Mouse (Mus musculus) heart, embryonic 11.5 days (tissue): ENCODE measurements at regions not wholly inside any gene's neighbourhood (a gene's known extent, or its start where the extent isn't known, plus 50 kb on each side); places are given as distances from the start of the nearest gene placed in this dataset.

ENCODE experiments used
- ATAC-seq: fragments of 200-750 bp; cut with Nextera tagmentation; replicated peaks from 2 replicates; pipeline ENCODE4 v1.8.0; 2017; ENCODE audit warnings: moderate library complexity; ENCODE audit not compliant: insufficient number of reproducible peaks, low FRiP score, low TSS enrichment
- H3K27ac ChIP-seq: fragments of 300-500 bp; sonication (generic); 2 replicates; pipeline ENCODE4 v1.5.1; 2014; ENCODE audit warnings: mild to moderate bottlenecking, low read depth, low read length
- H3K27me3 ChIP-seq: fragments of 300-500 bp; sonication (generic); 2 replicates; pipeline ENCODE4 v1.6.1; 2014; ENCODE audit warnings: mild to moderate bottlenecking, low read length, mixed read lengths; ENCODE audit not compliant: control insufficient read depth, insufficient read depth
- H3K36me3 ChIP-seq: fragments of 300-500 bp; sonication (generic); 2 replicates; pipeline ENCODE4 v1.6.1; 2014; ENCODE audit warnings: mild to moderate bottlenecking, low read length, moderate library complexity, mixed read lengths; ENCODE audit not compliant: control insufficient read depth, insufficient read depth
- H3K4me1 ChIP-seq: fragments of 300-500 bp; sonication (generic); 2 replicates; pipeline ENCODE4 v1.6.1; 2014; ENCODE audit warnings: low read length; ENCODE audit not compliant: control insufficient read depth, insufficient read depth
- H3K4me2 ChIP-seq: fragments of 300-500 bp; sonication (generic); 2 replicates; pipeline ENCODE4 v1.6.1; 2014; ENCODE audit warnings: mild to moderate bottlenecking, moderate library complexity
- H3K4me3 ChIP-seq: fragments of 300-500 bp; sonication (generic); 2 replicates; pipeline ENCODE4 v1.5.1; 2014; ENCODE audit warnings: low read depth, low read length
- H3K9ac ChIP-seq: fragments of 300-500 bp; sonication (generic); 2 replicates; pipeline ENCODE4 v1.6.1; 2014; ENCODE audit warnings: mild to moderate bottlenecking, low read depth, low read length, moderate library complexity
- H3K9me3 ChIP-seq: fragments of 300-500 bp; sonication (generic); replicated peaks from 2 replicates; pipeline ENCODE4 v1.6.1; 2016; ENCODE audit warnings: low read length; ENCODE audit not compliant: control insufficient read depth
- WGBS: fragments of 180-500 bp; shearing (Covaris S2); extraction: QIAGEN DNeasy Blood & Tissue Kit; methylation state at CpG from one replicate; pipeline ENCODE4 v1.1.7; 2014; ENCODE audit not compliant: insufficient replicate concordance; 5-methylcytosine and 5-hydroxymethylcytosine counted together

GRCm38 (mm10) chr19:15431798-15432197, 515.3 kb downstream of the Psat1 start:
- WGBS, result 85% methylated on average over 5 of the region's 5 CpGs
- H3K27me3 ChIP-seq, result no peaks in the 10 kb centered on the region
- H3K9ac ChIP-seq, result no peak overlapping the region
- H3K4me1 ChIP-seq, result no peaks in the 10 kb centered on the region
- no peak for ATAC-seq
- no peak overlapping the region for H3K4me2 ChIP-seq
- no peak overlapping the region for H3K27ac ChIP-seq
- H3K4me3 ChIP-seq, result no peak overlapping the region
- no peaks in the 10 kb centered on the region for H3K36me3 ChIP-seq
- no peaks in the 10 kb centered on the region for H3K9me3 ChIP-seq

DNA sequence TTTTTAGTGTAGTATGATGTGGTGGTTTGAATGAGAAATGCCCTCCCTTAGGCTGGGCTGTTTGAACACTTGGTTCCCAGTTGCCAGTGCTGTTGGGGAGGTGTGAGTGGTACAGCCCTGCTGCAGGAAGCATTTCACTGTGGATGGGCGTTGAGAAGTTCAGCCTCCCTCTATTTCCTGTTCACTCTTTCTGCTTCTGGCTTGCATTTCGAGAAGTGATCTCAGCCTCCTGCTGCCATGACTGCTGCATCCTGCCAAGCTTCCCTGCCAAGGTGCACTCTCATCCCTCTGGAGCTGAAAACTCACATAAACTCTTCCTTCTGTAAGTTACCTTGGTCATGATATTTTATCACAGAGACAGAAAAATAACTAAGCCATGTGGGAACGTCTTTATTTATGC, 525.8 kb downstream of the Psat1 start:
- ATAC-seq, result no peak
- Histone ChIP-seq H3K4me2 (no peak overlapping the region), H3K9me3 (no peaks in the 10 kb centered on the region), H3K36me3 (no peaks in the 10 kb centered on the region), H3K27me3 (no peaks in the 10 kb centered on the region), H3K27ac (no peak overlapping the region), H3K4me1 (no peaks in the 10 kb centered on the region), H3K9ac (no peak overlapping the region), H3K4me3 (no peak overlapping the region)
- 49% methylated on average over 3 of the region's 3 CpGs for WGBS

GRCm38 (mm10) chr19:15398624-15399023, 548.5 kb downstream of the Psat1 start:
- WGBS, result 64% methylated on average over 3 of the region's 3 CpGs
- no peak for ATAC-seq
- Histone ChIP-seq H3K36me3 (no peaks in the 10 kb centered on the region), H3K9ac (no peak overlapping the region), H3K4me1 (no peaks in the 10 kb centered on the region), H3K27ac (no peak overlapping the region), H3K4me2 (no peak overlapping the region), H3K4me3 (no peak overlapping the region), H3K9me3 (no peaks in the 10 kb centered on the region), H3K27me3 (no peaks in the 10 kb centered on the region)

DNA sequence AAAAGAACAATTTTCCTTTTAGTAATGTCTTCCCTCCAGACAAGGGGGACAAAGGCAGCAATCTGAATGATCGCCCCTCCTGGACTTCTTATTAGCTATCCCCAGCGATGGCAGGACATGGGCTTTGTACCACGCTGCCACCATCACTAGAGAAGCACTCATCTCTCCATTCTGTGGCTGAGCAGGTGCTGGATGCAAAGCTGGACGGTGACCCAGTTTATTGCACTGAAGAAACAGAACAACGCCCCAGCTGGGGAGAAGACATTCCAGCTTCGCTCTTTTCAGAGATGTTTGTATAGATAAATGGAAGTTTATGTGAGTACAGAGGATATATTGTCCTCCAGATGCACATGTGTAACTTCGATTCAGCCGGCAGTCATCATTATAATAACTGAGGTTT, 575.5 kb downstream of the Psat1 start:
- H3K27ac ChIP-seq, result no peak overlapping the region
- H3K36me3 ChIP-seq, result no peaks in the 10 kb centered on the region
- no peaks in the 10 kb centered on the region for H3K27me3 ChIP-seq
- 79% methylated on average over 8 of the region's 8 CpGs for WGBS
- no peak overlapping the region for H3K4me2 ChIP-seq
- H3K9ac ChIP-seq, result no peak overlapping the region
- ATAC-seq, result no peak
- H3K4me1 ChIP-seq, result no peaks in the 10 kb centered on the region
- H3K4me3 ChIP-seq, result no peak overlapping the region
- H3K9me3 ChIP-seq, result no peaks in the 10 kb centered on the region

DNA sequence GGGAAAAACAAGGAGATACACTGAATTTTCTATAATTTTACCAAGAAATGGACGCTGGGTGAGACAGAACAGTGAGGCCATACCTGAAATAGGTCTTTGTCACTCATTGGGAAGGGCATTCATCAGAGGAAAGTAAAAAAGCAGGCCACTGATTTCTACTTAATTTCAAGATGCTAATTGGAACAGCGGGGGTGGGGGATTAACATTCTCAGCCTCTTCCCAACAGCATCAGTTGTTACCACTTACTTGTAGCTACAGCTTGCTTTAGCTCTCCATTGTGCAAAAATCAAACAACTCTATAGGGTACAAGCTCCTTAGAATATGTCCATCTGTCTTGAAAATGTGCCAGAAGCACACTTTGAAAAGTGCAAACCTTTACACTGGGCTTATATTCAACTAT, 580.2 kb downstream of the Psat1 start:
- H3K27me3 ChIP-seq, result no peaks in the 10 kb centered on the region
- no peak overlapping the region for H3K4me3 ChIP-seq
- ATAC-seq, result no peak
- no peak overlapping the region for H3K4me2 ChIP-seq
- no peaks in the 10 kb centered on the region for H3K4me1 ChIP-seq
- H3K27ac ChIP-seq, result no peak overlapping the region
- H3K9me3 ChIP-seq, result no peaks in the 10 kb centered on the region
- no peak overlapping the region for H3K9ac ChIP-seq
- no peaks in the 10 kb centered on the region for H3K36me3 ChIP-seq
- WGBS, result 44% methylated on average over 2 of the region's 2 CpGs

GRCm38 (mm10) chr19:15357181-15357580, 590.0 kb downstream of the Psat1 start:
- no peak overlapping the region for H3K4me2 ChIP-seq
- H3K4me3 ChIP-seq, result no peak overlapping the region
- WGBS, result 76% methylated on average over 3 of the region's 3 CpGs

DNA sequence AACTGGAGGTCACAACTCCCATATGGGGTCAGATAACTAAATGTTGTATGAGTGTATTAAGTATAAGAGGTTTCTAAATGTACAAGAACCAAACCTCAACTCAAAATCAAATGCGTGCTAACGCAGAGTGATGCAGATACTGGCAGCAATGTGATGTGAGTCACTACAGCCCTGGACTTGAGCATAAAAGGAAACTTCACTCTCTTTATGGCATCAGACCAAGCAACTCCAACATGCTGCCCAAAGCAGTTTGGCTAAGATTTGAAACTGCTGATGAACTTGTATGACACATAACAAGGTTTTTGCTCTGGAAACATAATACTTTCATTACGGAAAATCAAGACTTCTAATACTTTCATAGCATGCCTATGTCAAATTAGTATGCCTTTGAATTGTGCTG, 598.8 kb downstream of the Psat1 start:
- WGBS, result 88% methylated on average over 3 of the region's 3 CpGs
- Histone ChIP-seq H3K4me2 (no peak overlapping the region), H3K27ac (no peak overlapping the region), H3K9ac (no peak overlapping the region), H3K4me3 (no peak overlapping the region), H3K27me3 (no peaks in the 10 kb centered on the region), H3K4me1 (no peaks in the 10 kb centered on the region), H3K9me3 (no peaks in the 10 kb centered on the region), H3K36me3 (no peaks in the 10 kb centered on the region)
- ATAC-seq, result no peak

More at GRCm38 (mm10) chr19:15357181-15357580, 590.0 kb downstream of the Psat1 start:
- Histone ChIP-seq H3K27me3 (no peaks in the 10 kb centered on the region), H3K9ac (no peak overlapping the region), H3K9me3 (no peaks in the 10 kb centered on the region), H3K4me1 (no peaks in the 10 kb centered on the region), H3K36me3 (no peaks in the 10 kb centered on the region), H3K27ac (no peak overlapping the region)
- no peak for ATAC-seq

DNA sequence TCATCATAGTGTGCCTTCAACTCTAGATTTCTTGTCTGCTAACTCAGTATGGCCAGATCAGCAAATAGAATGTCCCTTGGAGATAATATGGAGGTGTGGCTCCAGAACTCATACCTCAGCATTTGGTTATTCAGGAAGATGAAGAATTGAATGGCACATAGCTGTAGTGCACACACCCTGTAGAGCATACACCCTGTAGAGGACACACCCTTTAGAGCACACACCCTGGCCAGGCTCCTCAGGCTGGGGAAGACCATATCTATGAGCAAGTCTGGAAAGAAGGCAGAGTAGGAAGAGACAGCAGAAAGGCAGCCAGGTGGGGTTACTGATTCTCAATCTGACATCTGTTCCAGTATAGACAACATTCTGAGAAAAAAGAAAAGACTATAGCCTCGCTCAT, 604.9 kb downstream of the Psat1 start:
- Histone ChIP-seq H3K4me2 (no peak overlapping the region), H3K27me3 (no peaks in the 10 kb centered on the region), H3K9me3 (no peaks in the 10 kb centered on the region), H3K27ac (no peak overlapping the region), H3K36me3 (no peaks in the 10 kb centered on the region), H3K4me3 (no peak overlapping the region), H3K4me1 (no peaks in the 10 kb centered on the region), H3K9ac (no peak overlapping the region)
- WGBS, result 58% methylated on average over 1 of the region's 1 CpGs
- no peak for ATAC-seq

DNA sequence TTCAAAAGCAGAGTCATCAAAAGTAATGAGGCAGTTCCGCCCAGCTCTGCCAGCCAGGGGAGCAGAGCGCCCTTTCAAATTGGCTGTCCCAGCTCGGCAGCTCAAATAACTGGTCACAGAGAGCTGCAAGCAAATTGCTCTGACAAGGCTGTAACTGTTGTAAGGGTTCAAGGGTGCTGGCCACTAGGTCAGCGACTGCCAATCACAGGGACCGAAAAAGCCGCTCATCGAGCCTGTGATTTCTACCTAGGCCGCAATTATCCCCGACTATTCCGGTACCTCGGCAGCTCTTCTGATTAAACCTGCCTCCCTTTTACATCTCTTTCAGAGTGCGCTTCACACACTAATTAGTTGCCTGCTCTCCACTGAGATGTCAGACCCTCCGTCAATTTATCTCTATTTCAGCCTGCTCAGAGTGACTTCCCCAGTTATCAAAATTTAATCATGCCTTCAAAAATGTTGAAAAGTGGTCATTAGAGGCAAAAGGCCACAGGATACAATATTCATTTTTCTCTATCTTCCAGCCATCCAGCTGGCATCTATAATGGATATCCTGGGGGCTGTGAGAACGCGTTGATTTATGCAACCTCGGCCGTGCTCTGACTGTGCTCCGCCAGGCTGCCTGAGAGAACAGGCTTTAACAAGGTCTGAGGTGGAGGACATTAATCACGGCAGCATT, 606.7 kb downstream of the Psat1 start:
- H3K9ac ChIP-seq, result no peak overlapping the region
- peak overlapping the region; percentile 38 for H3K4me2 ChIP-seq
- no peak for ATAC-seq
- H3K27ac ChIP-seq, result no peak overlapping the region
- no peaks in the 10 kb centered on the region for H3K36me3 ChIP-seq
- 41% methylated on average over 19 of the region's 19 CpGs for WGBS
- no peaks in the 10 kb centered on the region for H3K4me1 ChIP-seq
- no peaks in the 10 kb centered on the region for H3K27me3 ChIP-seq
- H3K4me3 ChIP-seq, result no peak overlapping the region
- no peaks in the 10 kb centered on the region for H3K9me3 ChIP-seq
